Mouse (Mus musculus) spleen, postnatal 14 days (tissue): ENCODE measurements around the gene Acads.
"Not testable (repeated sequence)": the region's sequence is repeated elsewhere in the genome, so short reads cannot be mapped to it uniquely, and the experiment has no call there.

Experiments
- DNase-seq, 2 experiments: peaks; one replicate each; pipeline ENCODE4 v3.0.0; 2021 to 2022; ENCODE audit warnings: low spot score in 2 of 2

The Acads gene

DNA sequence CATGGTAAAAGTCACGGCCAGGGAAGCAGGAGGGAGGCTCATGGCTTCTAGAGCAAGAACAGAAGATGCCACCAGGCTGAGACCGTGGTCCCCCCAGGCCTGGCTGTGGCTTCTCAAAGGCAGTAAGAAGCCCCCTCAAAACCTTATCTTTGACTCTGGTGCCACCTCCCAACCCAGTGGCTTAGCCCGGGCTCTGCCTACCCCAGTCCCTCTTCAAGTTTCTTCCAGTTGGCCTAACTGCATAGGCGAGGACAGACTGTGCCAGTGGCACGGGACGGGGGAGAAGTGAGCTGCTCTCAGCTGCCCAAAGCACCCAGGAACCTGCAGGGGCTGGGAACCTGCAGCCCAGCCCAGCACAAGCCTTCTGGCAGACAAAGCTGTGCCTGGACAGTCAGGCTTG is 5.5 kb upstream of the Acads start:
- no peak for DNase-seq

DNA sequence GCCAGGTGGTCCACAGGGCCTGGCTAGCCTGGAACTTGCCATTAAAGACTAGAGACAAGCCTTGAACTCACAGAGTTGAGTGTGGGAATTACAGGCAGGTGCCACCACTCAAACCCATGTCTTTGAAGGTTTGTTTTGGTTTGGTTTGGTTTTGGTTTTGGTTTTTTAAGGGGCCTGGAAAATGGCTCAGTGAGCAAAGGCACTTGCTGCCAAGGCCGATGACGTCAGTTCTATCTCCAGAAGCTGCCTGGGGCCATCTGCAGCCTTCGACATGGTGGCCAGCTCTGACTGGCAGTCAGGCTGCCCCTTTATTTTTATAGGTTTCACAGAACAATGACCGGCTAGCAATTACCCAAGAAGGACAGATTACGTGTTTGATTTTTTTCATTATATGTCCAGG is 1.8 kb upstream of the Acads start:
- DNase-seq: no peak

DNA sequence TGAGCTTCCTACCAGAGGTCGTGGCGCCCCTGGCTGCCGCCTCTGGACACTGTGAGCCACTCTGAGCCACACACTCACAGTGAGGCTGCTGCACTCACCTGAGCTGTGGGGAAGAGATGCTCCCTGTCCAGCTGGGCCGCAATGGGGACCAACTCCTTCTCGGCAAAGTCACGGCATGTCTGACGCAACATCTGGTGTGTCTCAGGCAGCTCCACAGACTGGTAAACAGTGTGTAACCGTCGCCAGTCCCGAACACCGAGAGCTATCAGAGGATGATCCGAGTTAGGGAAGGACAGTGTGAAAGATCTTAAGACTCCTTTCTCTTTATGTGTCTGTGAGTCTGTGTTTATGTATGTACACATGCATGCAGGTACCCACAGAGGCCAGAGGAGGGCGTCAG is 1.7 kb downstream of the Acads start:
- DNase-seq: no peak

DNA sequence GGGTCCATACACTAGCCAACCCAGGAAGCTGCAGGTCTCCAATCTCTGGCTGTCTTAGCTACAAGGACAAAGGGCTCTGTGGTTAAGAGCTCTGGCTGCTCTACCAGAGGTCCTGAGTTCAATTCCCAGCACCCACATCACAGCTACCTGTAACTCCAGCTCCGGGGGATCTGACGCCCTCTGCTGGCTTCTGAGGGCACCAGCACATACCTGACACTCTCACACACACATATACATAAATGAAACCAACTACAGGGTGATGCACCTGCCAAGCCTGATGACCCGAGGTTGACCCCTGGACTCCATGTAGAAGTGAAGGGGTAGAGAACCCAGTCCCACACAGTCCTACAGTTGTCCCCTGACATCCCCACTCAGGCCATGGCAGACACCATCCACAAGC is 2.7 kb downstream of the Acads start:
- DNase-seq: no peak

DNA sequence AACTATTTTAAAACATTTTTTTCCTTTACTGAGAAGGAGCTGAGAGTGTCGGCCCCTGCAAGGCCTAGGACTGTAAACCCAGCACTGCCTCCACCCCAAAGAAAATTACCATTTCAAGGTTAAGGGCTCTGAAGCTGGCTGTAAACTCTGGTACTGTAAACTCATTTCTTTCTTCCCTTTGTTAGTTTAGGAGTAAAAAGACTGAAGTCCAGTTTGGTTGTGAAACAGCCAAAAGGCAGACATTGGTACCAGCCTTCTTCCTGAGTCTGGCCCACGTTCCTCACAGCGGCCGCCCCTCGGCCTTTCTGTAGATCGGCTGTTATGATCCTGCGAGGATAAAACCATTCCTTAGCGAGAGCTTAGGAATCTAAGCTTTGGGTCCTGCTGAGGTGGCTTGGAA is 4.6 kb downstream of the Acads start:
- no peak for DNase-seq

DNA sequence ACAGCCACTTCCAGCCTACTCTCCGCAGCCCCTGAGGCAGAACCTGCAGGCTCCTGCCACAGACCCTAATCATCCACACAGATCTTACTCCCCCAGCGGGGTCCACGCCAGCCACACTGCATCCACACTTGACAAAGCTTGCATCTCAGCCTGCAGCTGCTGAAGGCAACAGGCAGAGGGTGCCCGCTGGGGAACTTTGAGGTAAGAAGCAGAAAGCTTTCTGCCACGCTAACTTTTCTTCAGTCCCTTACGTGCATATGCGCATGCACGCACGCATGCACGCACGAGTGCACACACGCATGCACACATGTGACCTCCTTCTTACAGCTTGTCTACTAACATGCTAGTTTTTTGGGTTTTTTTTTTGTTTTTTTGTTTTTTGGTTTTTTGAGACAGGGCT is 5.9 kb downstream of the Acads start:
- no peak for DNase-seq

DNA sequence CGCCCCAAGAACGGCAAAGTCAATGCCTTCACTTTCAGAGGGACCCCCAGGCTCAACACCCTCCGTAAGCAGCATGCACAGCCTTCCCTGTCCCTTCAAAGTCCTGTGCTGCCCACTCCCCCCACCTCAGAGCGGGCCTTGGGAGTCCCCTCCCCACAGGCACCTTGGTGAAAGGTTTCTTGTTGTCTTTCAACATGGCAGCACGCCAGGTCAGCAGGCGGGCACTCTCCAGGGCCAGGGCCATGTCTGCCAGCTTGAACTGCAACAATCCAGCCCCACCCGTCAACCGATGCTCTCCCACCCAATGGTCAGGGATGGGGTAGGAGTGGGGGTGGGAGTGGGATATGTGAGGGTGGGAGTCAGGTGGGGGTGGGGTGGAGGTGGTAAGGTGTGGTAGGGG is 8.0 kb downstream of the Acads start:
- no peak for DNase-seq

DNA sequence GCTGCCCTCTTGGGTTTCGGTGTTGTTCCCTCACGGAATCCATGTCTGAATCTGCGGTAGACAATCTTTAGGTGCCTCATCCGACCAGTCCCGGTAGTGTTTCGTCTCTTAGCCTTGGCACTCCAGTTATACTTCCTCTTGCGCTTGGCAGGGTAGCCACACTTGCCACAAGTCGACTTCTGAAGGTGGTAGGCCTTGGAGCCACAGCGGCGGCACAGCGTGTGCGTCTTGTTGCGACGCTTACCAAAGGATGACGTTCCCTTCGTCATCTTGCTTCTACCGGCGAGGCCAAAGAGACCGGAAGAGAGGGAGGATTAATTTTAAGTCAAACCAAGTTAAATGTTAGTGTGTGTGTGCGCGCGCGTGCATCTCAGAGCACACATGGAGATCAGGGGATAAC is 15.9 kb downstream of the Acads start:
- not testable (repeated sequence) for DNase-seq

DNA sequence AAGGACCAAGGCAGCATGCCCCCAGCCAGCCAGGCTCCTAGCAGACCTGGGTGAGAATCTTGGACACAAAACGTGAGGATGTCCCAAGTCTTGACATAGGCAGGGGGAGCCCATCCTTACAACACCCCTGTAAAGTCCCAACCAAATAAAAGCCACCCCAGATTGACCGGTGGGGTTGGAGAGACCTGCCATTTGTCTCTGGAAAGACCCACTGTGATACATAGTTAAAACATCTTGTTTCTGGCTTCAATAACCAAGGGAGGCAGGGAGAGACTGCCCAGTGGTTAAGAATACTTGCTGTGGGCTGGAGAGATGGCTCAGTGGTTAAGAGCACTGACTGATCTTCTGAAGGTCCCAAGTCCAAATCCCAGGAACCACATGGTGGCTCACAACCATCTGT is 16.9 kb downstream of the Acads start:
- no peak for DNase-seq

DNA sequence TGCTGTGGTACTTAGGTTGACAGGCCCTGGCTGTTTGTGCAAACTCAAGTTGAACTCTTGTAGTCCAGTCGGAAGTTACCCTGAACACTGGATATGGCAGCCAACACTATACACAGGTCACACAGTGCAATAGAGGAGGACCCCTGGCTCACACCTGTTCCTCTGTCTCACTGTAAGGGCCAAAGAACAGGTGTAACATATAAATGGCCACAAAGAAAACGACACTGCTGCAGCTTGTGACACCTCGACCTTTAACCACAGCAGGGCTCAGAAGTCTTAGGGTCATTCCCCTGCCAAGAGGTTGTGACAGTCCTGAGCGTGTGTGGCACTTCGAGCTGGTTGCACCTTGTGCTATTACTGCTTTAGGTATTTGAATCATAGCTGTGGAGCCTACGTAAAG is 18.7 kb downstream of the Acads start:
- no peak for DNase-seq

DNA sequence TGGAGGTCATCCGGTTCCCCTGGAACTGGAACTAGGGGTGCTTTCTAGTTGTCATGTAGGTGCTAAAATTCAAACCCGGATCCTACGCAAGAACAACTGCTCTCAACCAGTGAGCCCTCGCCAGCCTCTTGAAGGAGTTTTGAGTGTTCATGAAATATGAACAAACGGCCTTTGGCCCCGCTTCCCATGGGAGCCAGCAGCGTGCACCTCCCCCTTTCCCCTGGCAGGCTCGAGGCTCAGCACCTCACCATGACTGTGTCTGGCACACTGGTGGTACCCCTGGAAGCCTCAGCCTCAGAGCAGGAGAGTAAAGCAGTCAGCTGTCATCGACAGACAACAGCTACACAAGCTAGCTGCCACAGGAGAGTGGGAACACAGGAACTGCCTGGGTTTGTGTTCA is 19.2 kb downstream of the Acads start:
- no peak for DNase-seq

DNA sequence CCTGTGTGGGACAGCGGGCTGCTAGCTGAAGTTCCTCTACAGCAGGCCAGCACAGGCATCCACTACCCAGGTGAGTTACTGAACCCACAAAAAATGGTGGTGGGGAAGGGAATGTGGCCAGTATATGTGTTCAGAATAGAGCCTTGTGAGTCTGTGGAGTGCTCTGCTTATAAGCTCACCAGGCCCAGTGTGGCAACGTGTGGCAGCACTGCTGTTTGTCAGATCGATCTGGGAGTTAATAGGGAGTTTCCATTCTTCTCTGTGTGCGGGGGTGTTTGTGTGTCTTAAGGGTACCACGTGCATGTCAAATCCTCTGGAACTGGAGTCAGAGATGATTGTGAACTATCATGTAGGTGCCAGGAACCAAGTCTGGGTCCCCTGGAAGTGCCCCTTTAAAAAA is 19.6 kb downstream of the Acads start:
- no peak for DNase-seq

DNA sequence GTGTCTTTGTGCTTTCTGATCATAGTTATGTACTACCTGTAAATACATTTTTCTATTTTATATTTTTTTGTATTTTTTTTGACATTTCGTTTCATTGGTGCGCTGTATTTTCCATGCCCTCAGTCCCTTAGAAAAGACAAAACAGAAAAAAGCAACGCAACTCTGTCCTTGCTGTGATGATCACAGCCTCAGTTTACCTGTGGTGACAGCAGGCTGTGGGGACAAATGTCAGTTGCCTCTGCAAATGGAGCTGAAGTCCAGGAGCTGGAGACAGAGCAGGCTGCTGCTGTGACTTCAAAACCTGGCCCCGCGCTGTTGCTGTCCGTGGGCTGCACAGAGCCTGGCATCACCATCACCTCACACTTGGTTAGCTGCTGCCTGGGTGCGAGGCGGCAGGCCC is 21.0 kb downstream of the Acads start, which contains the start of gene Gm10401:
Gm10401 (minus strand) TSS at position 101 of the 400 bp plus-strand sequence.
- DNase-seq: no peak

DNA sequence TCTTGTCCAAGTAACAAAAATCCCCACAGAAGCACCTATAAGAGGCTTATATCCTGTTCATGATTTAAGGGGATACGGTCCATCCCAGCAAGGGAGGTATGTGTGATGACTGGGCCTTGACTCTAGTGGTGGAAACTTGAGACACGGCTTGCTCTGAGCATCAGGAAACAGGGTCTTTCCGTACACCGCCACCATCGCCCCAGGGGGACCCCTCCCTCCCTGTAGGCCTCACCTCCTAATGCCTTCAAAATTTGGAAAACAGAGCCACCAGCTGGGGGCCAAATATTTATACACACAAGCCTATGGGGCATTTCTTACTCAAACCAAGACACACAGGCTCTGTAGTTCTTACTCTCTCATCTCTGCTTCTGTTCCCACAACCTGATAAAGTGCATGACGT is 27.4 kb downstream of the Acads start:
- DNase-seq: no peak

DNA sequence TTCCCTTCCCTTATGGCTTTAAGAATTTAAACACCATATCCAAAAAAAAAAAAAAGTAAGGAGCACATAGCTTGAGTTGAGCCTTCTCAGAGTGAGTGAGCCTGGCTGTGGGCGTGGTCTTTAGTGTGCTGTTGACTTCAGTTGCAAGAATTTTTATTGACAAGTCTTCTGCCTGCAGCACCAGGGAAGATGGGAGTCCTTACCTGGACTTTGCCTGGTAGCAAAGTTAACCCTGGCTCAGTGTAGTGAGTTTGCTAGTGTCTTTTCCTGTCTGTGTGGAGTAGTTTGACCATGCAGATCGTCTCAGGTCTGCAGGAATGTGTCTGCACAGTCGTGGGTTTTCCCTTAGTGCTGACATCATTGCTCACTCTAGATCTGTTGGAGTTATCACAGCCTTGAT is 28.1 kb downstream of the Acads start:
- DNase-seq: no peak

DNA sequence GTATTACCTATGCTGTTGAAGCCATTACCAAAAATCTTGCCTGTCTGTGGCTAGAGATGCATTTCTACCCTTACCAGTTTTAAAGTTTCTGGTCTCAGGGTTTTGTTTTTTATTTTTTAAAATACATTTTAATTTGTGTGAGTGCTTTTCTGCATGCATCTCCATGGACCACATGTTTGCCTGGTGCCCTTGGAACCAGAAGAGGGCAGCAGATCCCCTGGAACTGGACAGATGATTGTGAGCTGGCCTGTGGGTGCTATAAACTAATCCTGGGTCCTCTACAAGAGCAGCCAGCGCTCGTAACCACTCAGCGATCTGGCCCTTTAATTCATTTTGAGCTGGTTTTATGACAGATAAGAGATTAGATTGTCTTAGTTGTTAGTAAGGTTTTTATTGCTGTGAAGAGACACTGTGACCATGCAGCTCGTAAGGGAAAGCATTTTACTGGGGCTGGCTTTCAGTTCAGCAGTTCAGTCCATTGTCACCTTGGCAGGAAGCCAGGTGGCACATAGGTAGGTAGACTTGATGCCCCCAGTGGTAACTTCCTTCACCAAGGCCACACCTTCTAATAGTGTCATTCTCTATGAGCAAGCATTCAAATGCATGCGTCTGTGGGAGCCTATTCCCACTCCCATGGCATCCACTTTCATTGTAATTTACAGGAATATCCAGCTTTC is 29.4 kb downstream of the Acads start:
- DNase-seq: no peak

DNA sequence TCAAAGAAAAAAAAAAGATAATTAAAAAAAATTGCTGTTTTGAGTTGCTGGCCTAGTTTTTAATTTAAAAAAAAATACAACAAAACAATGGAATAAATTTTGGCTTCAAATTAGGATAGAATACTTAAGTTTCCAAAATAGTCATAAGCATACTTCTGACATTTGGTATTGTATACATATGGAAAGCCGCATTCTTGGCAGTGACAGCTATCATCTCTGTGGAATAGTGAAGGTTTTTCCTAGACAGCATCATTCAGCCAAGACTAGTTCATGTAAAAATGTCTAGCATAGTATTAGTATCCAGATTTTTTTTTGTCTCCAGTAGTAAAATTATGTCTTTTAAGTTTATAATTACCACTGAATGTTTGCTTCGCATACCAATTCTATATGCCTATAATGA is 33.5 kb downstream of the Acads start:
- DNase-seq: no peak

DNA sequence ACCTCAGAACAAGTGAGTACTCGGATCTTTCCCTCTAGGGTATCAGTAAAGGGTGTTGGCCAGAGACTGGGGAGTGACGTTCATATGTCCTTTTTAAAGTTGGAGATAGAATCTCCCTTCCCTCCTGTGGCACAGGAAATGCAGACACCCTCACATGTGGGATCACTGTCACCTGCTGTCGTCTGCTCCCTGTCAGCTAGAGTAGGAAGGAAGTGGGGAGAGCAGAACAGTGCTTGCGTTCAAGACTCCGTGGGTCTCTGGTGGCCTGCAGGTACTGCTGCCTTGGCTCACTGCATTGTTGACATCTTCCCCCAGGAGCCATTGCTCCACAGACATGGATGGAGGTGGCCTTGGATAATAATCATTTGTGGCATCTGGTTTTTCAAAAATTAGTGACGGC is 35.7 kb downstream of the Acads start:
- no peak for DNase-seq

DNA sequence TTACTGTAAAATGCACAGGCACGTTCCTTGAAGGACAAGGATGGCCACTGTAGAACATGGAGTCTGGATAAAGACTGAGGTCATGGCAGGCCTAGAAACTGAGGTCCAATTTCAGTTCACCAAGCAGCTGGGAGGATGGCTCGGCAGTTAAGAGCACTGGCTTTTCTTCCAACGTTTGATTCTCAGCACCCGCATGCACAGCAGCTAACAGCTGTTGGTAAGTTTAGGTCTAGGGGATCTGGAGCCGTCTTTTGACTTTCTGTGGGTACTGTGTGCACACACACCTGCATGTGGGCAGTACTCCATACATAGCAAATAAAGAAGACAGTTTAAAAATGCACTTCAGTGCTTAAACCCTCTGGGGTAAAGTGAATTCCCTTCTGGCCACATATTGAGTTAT is 37.5 kb downstream of the Acads start:
- DNase-seq: no peak

DNA sequence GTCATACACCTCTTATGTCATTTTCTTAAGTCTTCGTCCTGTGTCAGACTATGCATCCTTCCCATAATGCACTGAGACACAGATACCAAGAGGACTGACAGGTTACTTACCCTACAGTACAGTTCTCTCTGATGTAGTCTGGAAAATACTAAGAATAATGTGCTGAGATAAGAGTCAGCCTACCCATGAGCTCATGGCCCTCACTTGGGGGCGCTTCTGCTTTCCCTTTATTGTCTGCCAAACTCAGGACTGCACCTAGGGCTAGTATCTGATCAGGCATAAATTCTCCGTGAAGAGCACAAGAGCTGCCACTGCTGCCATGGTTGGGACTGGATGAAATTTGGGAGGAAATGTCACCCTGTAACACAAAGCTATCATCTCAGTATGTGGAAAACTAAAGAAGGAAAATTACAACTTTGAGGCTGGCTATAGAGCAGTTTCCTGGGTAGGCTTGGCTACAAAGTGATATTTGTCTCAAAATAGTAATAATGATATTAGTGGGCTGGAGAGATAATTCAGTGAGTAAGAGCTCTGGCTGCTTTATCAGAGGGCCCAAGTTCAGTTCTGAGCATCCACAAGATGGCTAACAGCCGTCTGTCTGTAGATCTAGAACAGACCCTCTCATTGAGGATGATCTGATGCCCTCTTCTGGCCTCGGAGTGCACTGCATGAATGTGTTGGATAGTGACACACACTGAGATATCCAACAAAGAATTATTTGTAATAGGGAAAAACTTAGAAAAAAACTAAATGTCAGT is 42.8 kb downstream of the Acads start:
- DNase-seq: peak; percentile 68 to 80

DNA sequence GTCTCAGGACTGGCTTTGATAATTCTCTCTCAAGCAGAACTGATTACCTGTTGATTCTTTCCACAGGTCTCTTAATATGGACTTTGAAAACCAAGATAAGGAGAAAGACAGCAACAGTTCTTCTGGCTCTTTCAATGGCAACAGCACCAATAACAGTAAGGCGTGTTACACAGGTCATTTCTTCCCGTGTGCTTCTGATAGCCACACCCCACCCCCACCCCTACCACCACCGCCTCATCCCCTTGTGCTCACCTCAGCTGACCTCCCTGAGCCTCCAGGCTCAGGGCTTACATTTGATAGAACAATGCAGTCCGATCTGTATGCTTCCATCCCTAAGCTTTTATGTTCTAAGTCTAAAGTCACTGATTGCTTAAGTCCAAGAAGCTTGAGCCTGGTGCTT is 44.4 kb downstream of the Acads start:
- DNase-seq: no peak

DNA sequence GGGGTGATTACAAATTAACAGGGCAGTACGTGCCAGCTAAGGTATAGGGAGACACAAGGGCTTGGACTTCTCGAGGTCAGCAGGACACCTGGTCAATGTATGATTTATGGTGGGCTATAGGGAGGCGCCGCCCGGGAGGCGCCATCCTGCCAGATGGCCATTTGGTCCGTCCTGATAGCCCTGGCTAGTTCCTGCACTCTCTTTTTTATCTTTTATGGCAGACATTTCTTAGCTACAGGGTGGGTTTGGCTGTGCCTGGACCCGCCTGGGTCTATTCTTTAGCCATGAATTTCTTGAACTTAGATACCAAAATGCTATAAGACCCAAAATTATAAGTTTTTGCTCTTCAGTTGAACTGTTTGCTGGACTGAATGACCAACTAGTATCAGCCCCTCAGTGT is 45.8 kb downstream of the Acads start:
- not testable (repeated sequence) for DNase-seq

DNA sequence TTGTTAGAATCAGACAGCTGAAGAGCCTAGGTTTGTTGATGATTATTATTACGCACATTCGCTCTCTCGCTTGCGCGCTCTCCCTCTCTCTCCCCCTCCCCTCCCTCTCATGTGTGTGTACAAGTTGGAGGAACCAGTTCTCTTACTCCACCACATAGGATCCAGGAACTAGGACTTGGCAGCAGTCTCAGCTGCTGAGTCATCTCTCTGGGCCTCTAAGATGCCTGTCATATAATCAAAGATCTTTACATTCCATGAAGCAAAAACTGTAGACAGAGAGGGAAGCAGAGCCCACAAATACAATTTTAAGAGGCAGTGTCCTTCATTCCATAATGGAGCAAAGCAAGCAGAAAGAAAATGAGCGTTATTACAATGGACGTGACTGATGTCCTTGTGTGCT is 47.0 kb downstream of the Acads start:
- no peak for DNase-seq
